Mouse (Mus musculus): Measurements from ENCODE around the gene Gm21833.
"Not testable (repeated sequence)": the region's sequence is repeated elsewhere in the genome, so short reads cannot be mapped to it uniquely, and the experiment has no call there.

Gm21833 gene

DNA sequence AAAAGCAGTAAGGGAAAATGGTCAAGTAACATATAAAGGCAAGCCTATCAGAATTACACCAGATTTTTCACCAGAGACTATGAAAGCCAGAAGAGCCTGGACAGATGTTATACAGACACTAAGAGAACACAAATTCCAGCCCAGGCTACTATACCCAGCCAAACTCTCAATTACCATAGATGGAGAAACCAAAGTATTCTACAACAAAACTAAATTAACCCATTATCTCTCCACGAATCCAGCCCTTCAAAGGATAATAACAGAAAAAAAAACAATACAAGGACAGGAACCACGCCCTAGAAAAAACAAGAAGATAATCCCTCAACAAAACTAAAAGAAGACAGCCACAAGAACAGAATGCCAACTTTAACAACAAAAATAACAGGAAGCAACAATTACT is at the start of gene Gm21833:
Gm21833 (plus strand) TSS at position 301 of the 400 bp plus-strand sequence.
- DNase-seq (ENCODE audit: low read depth, low spot score), result not testable (repeated sequence)

DNA sequence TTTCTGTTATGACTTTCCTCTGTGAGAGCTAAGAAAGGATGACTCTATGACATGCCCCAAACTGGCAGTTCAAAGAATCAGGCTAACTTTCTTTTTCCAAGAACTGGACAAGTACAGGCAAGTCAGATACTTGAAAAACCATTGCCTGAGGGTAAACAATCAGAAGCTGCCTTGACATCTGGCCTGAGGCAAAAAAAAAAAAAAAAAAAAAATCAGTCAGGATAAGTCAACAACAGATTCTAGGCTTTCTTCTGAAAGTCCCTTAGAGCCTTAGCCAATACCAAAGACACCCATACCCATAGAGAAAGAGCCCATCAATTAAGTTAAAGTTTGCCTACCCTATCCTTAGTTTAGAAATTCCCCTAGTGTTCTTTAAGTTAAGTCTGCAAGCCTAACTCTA is 38.7 kb upstream of the Gm21833 start:
- DNase-seq (ENCODE audit: low read depth, low spot score), result no peak

DNA sequence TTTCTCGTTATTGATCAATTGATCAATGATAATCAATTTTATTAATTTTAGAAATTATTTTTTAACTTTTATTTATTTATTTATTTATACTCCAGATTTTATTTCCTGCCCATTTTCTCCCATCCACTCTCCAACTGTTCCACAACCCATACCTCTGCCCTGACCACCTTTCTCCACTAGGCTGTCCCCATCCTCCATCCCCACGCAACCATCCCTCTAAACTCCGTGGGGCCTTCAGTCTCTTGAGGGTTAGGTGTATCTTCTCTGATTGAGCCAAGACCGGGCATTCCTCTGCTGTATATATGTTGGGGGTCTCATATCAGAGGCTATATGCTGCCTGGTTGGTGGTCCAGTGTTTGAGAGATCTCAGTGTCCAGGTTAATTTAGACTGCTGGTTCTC is 31.7 kb upstream of the Gm21833 start:
- DNase-seq (ENCODE audit: low read depth, low spot score), result no peak

DNA sequence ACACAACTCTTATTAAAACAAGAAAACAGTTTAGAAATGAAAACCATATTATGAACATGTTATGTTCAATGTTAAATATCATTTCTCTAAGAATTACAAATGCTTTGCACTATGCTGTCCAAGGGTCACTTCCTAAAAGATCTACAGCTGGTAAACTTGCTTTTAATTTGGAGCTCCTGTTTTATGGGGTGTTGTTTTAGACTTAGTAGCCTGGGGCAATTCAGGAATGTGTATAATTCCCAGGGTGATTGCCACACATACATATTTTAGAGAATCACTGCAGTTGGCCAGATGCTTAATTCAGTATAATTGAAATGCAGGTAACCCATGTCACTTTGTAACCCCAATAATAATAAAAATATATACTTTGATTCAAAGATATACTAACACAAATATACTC is 12.9 kb upstream of the Gm21833 start:
- DNase-seq (ENCODE audit: low read depth, low spot score), result no peak

DNA sequence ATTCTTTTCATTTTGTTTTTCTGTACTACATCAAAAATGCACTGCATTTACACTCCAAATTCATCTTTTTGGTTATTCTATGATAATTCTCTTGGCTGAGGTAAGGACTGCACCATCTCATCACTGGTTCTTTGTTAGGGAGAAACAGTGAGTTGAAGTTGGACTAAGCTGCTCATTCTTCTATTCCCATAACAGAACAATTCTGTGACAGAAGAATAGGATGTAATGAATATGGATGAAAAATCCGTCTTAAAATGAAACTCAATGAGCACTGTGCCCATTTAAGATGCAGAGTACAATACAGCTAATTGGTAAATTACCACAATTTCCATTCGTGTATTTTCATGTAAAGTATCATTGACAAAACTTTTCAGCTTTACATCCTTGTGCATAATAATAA is 11.6 kb upstream of the Gm21833 start:
- no peak for DNase-seq (ENCODE audit: low read depth, low spot score)

DNA sequence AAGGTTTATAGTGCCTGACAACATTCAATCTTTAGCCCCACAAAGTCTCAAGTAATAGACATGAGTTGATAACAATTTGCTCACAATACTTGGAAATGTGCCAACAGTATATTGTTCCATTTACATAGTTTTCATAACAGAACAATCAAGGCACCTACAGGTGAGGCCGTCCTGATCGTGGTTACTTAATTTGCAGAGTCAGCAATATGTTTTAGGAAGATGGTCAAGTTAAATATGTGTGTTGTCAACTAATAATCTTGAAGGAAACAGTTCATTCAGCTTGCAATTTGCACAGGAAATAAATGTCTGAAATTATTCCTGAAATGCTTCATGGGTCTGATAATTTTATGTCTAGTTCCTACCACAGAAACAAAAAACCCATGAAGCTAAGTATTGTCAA is 27.6 kb downstream of the Gm21833 start:
- DNase-seq (ENCODE audit: low read depth, low spot score), result no peak

DNA sequence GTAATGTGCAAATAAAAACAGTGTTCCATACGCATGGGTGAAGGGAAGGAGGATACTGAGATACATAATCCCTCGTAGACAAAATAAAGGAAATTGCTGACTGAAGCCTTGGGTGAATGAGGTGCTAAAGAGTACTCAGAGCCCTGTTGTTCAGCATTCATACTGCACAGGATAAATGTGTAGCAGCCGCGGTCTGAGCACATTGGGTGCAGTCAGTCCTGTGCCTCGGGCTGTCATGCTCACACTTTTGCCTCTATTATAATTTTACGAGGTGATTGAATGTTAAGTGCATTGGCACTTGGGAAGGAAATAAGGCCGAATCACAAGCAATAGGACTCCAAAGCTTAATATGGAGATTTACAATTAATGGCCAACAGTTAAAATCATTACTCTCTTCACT is 36.4 kb downstream of the Gm21833 start:
- no peak for DNase-seq (ENCODE audit: low read depth, low spot score)
